ENCODE assay signal across 15 mouse cellular contexts in the genomic region with DNA sequence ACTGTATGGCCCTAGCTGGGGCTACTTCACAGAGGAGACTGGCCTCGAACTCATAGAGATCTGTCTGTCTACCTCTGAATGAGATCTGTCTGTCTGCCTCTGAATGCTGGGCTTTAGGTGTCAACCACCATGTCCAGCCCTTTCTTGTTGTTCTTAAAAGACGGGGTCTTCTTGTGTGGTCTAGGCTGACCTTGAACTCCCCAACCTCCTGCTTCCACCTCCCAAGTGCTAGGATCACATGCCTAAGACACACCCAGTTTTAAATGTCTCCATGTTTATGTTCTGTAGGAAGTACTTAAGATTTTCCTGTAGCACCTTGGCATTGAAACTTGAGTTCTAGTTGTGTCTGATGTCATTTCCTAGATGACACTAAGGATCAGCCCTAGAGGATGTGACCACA. TPM values are rescaled to one million over a fixed set of nuclear protein-coding genes. Genes with fewer than 3 reads are reported as not detected.
DNase-seq lines count a peak whose midpoint lies in the region; ATAC-seq lines count a peak whose summit lies in the region.
"Had no signal": no experiment of that assay in that cellular context is flagged by ENCODE, and none has a peak within 500 bp of the region (broad histone marks: within the 10 kb centered on the region; RNA-seq: fewer than 3 reads in every experiment).

No protein-coding gene starts in this region.

- H3K4me2 ChIP-seq in hindbrain, embryonic 13.5 days, result peak overlapping the region; percentile 41
- peak overlapping the region; percentile 53 for H3K4me2 ChIP-seq in midbrain, embryonic 16.5 days (ENCODE audit: low read length)

- H3K4me3 ChIP-seq in forebrain, embryonic 10.5 days, result no peak overlapping the region; the same call in 1 of the 2 replicates
- H3K4me3 ChIP-seq in hindbrain, embryonic 13.5 days, result no peak overlapping the region
- no peak overlapping the region for H3K4me3 ChIP-seq in midbrain, embryonic 16.5 days (ENCODE audit: low read depth, low read length)
- H3K4me3 ChIP-seq: heart, adult 2 months had no signal

- peak overlapping the region; percentile 92 for H3K27ac ChIP-seq in forebrain, embryonic 10.5 days
- peak overlapping the region; percentile 93 for H3K27ac ChIP-seq in hindbrain, embryonic 13.5 days
- peak overlapping the region; percentile 94 for H3K27ac ChIP-seq in midbrain, embryonic 16.5 days (ENCODE audit: low read length)
- H3K27ac ChIP-seq: heart, adult 2 months; liver, embryonic 14.5 days had no signal

- no peaks in the 10 kb centered on the region for H3K9me3 ChIP-seq in forebrain, embryonic 10.5 days
- no peaks in the 10 kb centered on the region for H3K9me3 ChIP-seq in hindbrain, embryonic 13.5 days
- no peaks in the 10 kb centered on the region for H3K9me3 ChIP-seq in midbrain, embryonic 16.5 days (replicated peaks; ENCODE audit: control insufficient read depth, low read length, poor library complexity, severe bottlenecking)

- H3K36me3 ChIP-seq in forebrain, embryonic 10.5 days (replicated peaks), result peaks cover 12% of the 10 kb centered on the region; the same call in 1 of the 2 replicates
- peaks cover 18% of the 10 kb centered on the region for H3K36me3 ChIP-seq in hindbrain, embryonic 13.5 days
- peaks cover 8% of the 10 kb centered on the region; the same call in 1 of the 2 replicates for H3K36me3 ChIP-seq in midbrain, embryonic 16.5 days (ENCODE audit: control insufficient read depth, insufficient read depth, low read length)

- no peak for ATAC-seq in hindbrain, embryonic 13.5 days (ENCODE audit: low FRiP score)
- ATAC-seq in midbrain, embryonic 16.5 days, result no peak
- ATAC-seq: intestine, postnatal 0 days had no signal

- peak overlapping the region; percentile 68; the same call in 1 of the 2 replicates for H3K9ac ChIP-seq in hindbrain, embryonic 13.5 days
- H3K9ac ChIP-seq in midbrain, embryonic 16.5 days (ENCODE audit: low read depth, low read length), result no peak overlapping the region
- H3K9ac ChIP-seq: liver, embryonic 14.5 days had no signal

- intact Hi-C loops in heart, postnatal 25 days (cut with DNase I), result no loop called here

- peak; percentile 92 for DNase-seq in ES-CJ7 (ENCODE audit: low read depth, low spot score)
- DNase-seq in forebrain, embryonic 10.5 days (ENCODE audit: extremely low spot score, low spot score), result no peak
- no peak for DNase-seq in gastrocnemius, adult 18-20 months (ENCODE audit: low spot score)
- DNase-seq in heart, postnatal 25 days (ENCODE audit: low spot score), result no peak
- DNase-seq in ovary, postnatal 36 days (ENCODE audit: low spot score), result no peak
- DNase-seq: cerebellum, adult 9-10 months; heart, adult 2 months; heart, postnatal 10 days; kidney, postnatal 36 days; thymus, postnatal 14 days had no signal

- 82% methylated on average over 2 of the region's 2 CpGs for WGBS in forebrain, embryonic 10.5 days
- 60% methylated on average over 2 of the region's 2 CpGs for WGBS in hindbrain, embryonic 13.5 days
- 58% methylated on average over 2 of the region's 2 CpGs for WGBS in midbrain, embryonic 16.5 days

- H3K4me1 ChIP-seq in forebrain, embryonic 10.5 days, result peaks cover 60% of the 10 kb centered on the region
- H3K4me1 ChIP-seq in hindbrain, embryonic 13.5 days (replicated peaks), result peaks cover 57% of the 10 kb centered on the region
- H3K4me1 ChIP-seq in midbrain, embryonic 16.5 days (ENCODE audit: control insufficient read depth, insufficient read depth, low read length), result peaks cover 50% of the 10 kb centered on the region

- peaks cover 34% of the 10 kb centered on the region for H3K27me3 ChIP-seq in forebrain, embryonic 10.5 days (ENCODE audit: poor library complexity, severe bottlenecking)
- no peaks in the 10 kb centered on the region for H3K27me3 ChIP-seq in hindbrain, embryonic 13.5 days
- no peaks in the 10 kb centered on the region for H3K27me3 ChIP-seq in midbrain, embryonic 16.5 days (ENCODE audit: control insufficient read depth, insufficient read depth, low read depth, low read length)

RNA-seq across cellular contexts. Expression of gene Cspg5, which starts 5.3 kb away (rescaled TPM):
- 5.4 and 6.3 TPM in 2 replicates for polyA plus RNA-seq in forebrain, embryonic 10.5 days (2016; fragmentation: Nextera tagmentation; extraction: Ambion mirVana)
- 71.6 and 72.6 TPM in 2 replicates for polyA plus RNA-seq in hindbrain, embryonic 13.5 days (2015; fragmentation: Nextera tagmentation; extraction: Ambion mirVana)
- 180 and 230 TPM in 2 replicates for polyA plus RNA-seq in midbrain, embryonic 16.5 days (2015; fragmentation: Nextera tagmentation; extraction: Ambion mirVana)
- total RNA-seq in gastrocnemius, adult 18-20 months (2021), result under 1 TPM; 0.23 to 0.24 TPM
- total RNA-seq in heart, postnatal 25 days (2021), result under 1 TPM; 0.13 to 0.14 TPM
- total RNA-seq: monocyte, adult 5-6 weeks had no signal

RNA-seq across cellular contexts. Expression of gene Elp6, which starts 56.1 kb away (rescaled TPM):
- polyA plus RNA-seq in forebrain, embryonic 10.5 days (2016; fragmentation: Nextera tagmentation; extraction: Ambion mirVana), result 43.7 and 47.2 TPM in 2 replicates
- polyA plus RNA-seq in hindbrain, embryonic 13.5 days (2015; fragmentation: Nextera tagmentation; extraction: Ambion mirVana), result 44.6 and 48.7 TPM in 2 replicates
- polyA plus RNA-seq in midbrain, embryonic 16.5 days (2015; fragmentation: Nextera tagmentation; extraction: Ambion mirVana), result 39.4 and 41.0 TPM in 2 replicates
- total RNA-seq in gastrocnemius, adult 18-20 months (2021), result 1 to 10 TPM; 1.8 to 2.2 TPM
- 1 to 10 TPM; 1.8 to 2.4 TPM for total RNA-seq in heart, postnatal 25 days (2021)
